Mouse (Mus musculus): ENCODE data around the gene Incenp. TPM values are rescaled to one million over a fixed set of nuclear protein-coding genes. Genes with fewer than 3 reads are reported as not detected.

Incenp gene
- polyA plus RNA-seq (2014; fragmentation: Illumina TruSeq; extraction: RNeasy Lipid Tissue Mini Kit (QIAGEN cat#74804); ENCODE audit: low read depth, low replicate concordance), result 10.5 TPM

DNA sequence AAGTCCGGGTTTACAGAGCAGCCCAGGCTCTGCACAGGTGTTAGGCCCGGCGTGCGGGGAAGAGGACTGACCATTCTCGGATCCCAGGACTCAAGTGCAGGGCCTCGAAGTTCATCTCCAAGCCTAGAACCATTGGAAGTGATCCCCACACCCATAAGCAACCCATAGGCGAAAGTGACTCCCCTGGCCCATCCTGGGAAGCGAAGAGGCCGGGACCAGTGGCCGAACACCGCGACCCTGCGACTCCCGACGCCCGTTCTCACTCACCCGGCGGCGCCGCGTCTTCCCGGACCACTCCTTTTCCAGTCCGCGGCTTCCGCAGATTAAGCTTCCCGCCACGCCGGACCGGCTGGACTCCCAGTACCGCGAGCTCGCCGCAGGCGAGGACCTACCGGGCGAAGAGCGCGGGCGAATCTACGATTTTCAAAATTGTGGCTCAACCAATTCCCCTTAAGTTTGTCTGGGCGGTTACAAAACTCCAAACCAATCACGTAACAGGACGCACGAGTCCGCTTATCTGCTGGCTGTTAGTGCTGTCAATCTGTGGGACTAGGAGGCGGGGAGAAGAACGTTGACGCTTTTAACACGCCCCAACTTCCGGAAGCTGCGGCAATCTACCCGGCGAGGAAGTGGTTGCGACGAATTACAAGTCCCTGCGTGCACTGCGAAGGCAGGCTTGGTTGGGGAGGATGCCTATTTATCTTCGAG, at the start of gene Incenp:
Gene Incenp (minus strand): TSS at position 480 of the 708 bp plus-strand sequence.

DNA sequence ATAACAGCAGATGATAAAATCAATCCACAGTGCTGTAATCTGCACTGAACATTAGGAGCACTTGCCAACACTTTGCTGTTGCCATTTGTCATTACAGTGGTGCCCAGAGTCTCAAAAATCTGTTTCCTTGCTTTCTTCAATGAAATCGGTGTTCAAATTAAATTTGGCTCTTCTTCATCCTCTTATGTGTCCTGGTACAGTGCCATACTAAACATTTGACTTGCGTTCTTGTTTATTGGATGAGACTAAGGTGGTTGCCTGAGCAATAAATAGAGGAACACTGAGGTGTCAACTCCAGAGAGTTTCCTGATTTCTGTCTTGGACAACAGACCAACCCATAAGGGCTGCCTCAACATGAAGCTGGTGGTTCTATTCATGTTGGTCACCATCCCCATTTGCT, 52.1 kb downstream of the Incenp start, which contains the start of gene Scgb2a2:
Gene Scgb2a2 (plus strand): TSS at position 301 of the 400 bp plus-strand sequence.

Other genes starting within 250 kb of the Incenp start
- not detected for gene Scgb2a2, start 52.0 kb downstream of the Incenp start, polyA plus RNA-seq (2014; fragmentation: Illumina TruSeq; extraction: RNeasy Lipid Tissue Mini Kit (QIAGEN cat#74804); ENCODE audit: low read depth, low replicate concordance)
- 2,429 TPM for gene Fth1, start 81.0 kb upstream of the Incenp start, polyA plus RNA-seq (2014; fragmentation: Illumina TruSeq; extraction: RNeasy Lipid Tissue Mini Kit (QIAGEN cat#74804); ENCODE audit: low read depth, low replicate concordance)
- gene Best1, start 102.1 kb upstream of the Incenp start, polyA plus RNA-seq (2014; fragmentation: Illumina TruSeq; extraction: RNeasy Lipid Tissue Mini Kit (QIAGEN cat#74804); ENCODE audit: low read depth, low replicate concordance), result 3.3 TPM
- gene Rab3il1, start 102.1 kb upstream of the Incenp start, polyA plus RNA-seq (2014; fragmentation: Illumina TruSeq; extraction: RNeasy Lipid Tissue Mini Kit (QIAGEN cat#74804); ENCODE audit: low read depth, low replicate concordance), result 29.7 TPM
- 155 TPM for gene Fads3, start 142.0 kb upstream of the Incenp start, polyA plus RNA-seq (2014; fragmentation: Illumina TruSeq; extraction: RNeasy Lipid Tissue Mini Kit (QIAGEN cat#74804); ENCODE audit: low read depth, low replicate concordance)
- gene Fads2, start 202.2 kb upstream of the Incenp start, polyA plus RNA-seq (2014; fragmentation: Illumina TruSeq; extraction: RNeasy Lipid Tissue Mini Kit (QIAGEN cat#74804); ENCODE audit: low read depth, low replicate concordance), result 284 TPM